Mouse (Mus musculus): ENCODE data around the gene Pigc. TPM values are rescaled to one million over a fixed set of nuclear protein-coding genes. Genes with fewer than 3 reads are reported as not detected.

Pigc gene
- polyA plus RNA-seq, 1 experiment: 16.6 TPM

- WGBS: 38% methylated on average over 16 of the region's 16 CpGs
- peaks cover 12% of the 10 kb centered on the region; the same call in 1 of the 2 replicates for H3K4me1 ChIP-seq (ENCODE audit: control insufficient read depth, insufficient read depth, low read length)
- TF ChIP-seq POLR2A (IDR thresholded peaks at IDR 0.05; ENCODE audit: low read depth, low read length) (no peak), CTCF (conservative IDR thresholded peaks at IDR 0.05; ENCODE audit: insufficient read depth, insufficient read length, low read depth, low read length) (peak; percentile 41)
- DNase-seq: peak; percentile 90
- H3K27ac ChIP-seq (ENCODE audit: insufficient read depth, low read depth, low read length): no peak overlapping the region
- H3K27me3 ChIP-seq (replicated peaks; ENCODE audit: control insufficient read depth, insufficient read depth, low read length): no peaks in the 10 kb centered on the region
- H3K36me3 ChIP-seq (ENCODE audit: control insufficient read depth, insufficient read depth, low read length): no peaks in the 10 kb centered on the region
- H3K4me3 ChIP-seq (ENCODE audit: insufficient read depth, low read depth, low read length): no peak overlapping the region
Measured at GRCm38 (mm10) chr1:161976255-161977182, 7.5 kb downstream of the Pigc start.

- TF ChIP-seq POLR2A (IDR thresholded peaks at IDR 0.05; ENCODE audit: low read depth, low read length) (no peak), CTCF (conservative IDR thresholded peaks at IDR 0.05; ENCODE audit: insufficient read depth, insufficient read length, low read depth, low read length) (no peak)
- 70% methylated on average over 4 of the region's 4 CpGs for WGBS
- no peaks in the 10 kb centered on the region for H3K27me3 ChIP-seq (replicated peaks; ENCODE audit: control insufficient read depth, insufficient read depth, low read length)
- DNase-seq: no peak
- no peak overlapping the region for H3K4me3 ChIP-seq (ENCODE audit: insufficient read depth, low read depth, low read length)
- H3K27ac ChIP-seq (ENCODE audit: insufficient read depth, low read depth, low read length): no peak overlapping the region
- H3K4me1 ChIP-seq (ENCODE audit: control insufficient read depth, insufficient read depth, low read length): peaks cover 12% of the 10 kb centered on the region; the same call in 1 of the 2 replicates
- no peaks in the 10 kb centered on the region for H3K36me3 ChIP-seq (ENCODE audit: control insufficient read depth, insufficient read depth, low read length)
Measured at GRCm38 (mm10) chr1:161977331-161977730, 8.3 kb downstream of the Pigc start.

GRCm38 (mm10) chr1:161978173-161978700 is 9.3 kb downstream of the Pigc start:
- Histone ChIP-seq H3K36me3 (ENCODE audit: control insufficient read depth, insufficient read depth, low read length) (no peaks in the 10 kb centered on the region), H3K27me3 (replicated peaks; ENCODE audit: control insufficient read depth, insufficient read depth, low read length) (no peaks in the 10 kb centered on the region), H3K4me3 (ENCODE audit: insufficient read depth, low read depth, low read length) (no peak overlapping the region), H3K27ac (ENCODE audit: insufficient read depth, low read depth, low read length) (no peak overlapping the region), H3K4me1 (ENCODE audit: control insufficient read depth, insufficient read depth, low read length) (peaks cover 12% of the 10 kb centered on the region; the same call in 1 of the 2 replicates)
- no peak for DNase-seq
- TF ChIP-seq POLR2A (IDR thresholded peaks at IDR 0.05; ENCODE audit: low read depth, low read length) (no peak), CTCF (conservative IDR thresholded peaks at IDR 0.05; ENCODE audit: insufficient read depth, insufficient read length, low read depth, low read length) (no peak)
- whole genome bisulfite sequencing: 89% methylated on average over 5 of the region's 5 CpGs

GRCm38 (mm10) chr1:161979536-161979935 is 10.6 kb downstream of the Pigc start, which contains the start of gene 4930558K02Rik:
Gene 4930558K02Rik (minus strand): TSS chr1:161979636.
- peaks cover 9% of the 10 kb centered on the region; the same call in 1 of the 2 replicates for H3K4me1 ChIP-seq (ENCODE audit: control insufficient read depth, insufficient read depth, low read length)
- whole genome bisulfite sequencing: 69% methylated on average over 1 of the region's 1 CpGs
- DNase-seq: no peak
- H3K27ac ChIP-seq (ENCODE audit: insufficient read depth, low read depth, low read length): no peak within 1 kb of the TSS
- H3K4me3 ChIP-seq (ENCODE audit: insufficient read depth, low read depth, low read length): no peak within 1 kb of the TSS
- no peak for TF ChIP-seq CTCF (conservative IDR thresholded peaks at IDR 0.05; ENCODE audit: insufficient read depth, insufficient read length, low read depth, low read length)
- TF ChIP-seq POLR2A (IDR thresholded peaks at IDR 0.05; ENCODE audit: low read depth, low read length): no peak
- H3K36me3 ChIP-seq (ENCODE audit: control insufficient read depth, insufficient read depth, low read length): no peaks in the 10 kb centered on the region
- H3K27me3 ChIP-seq (replicated peaks; ENCODE audit: control insufficient read depth, insufficient read depth, low read length): no peaks in the 10 kb centered on the region

DNA sequence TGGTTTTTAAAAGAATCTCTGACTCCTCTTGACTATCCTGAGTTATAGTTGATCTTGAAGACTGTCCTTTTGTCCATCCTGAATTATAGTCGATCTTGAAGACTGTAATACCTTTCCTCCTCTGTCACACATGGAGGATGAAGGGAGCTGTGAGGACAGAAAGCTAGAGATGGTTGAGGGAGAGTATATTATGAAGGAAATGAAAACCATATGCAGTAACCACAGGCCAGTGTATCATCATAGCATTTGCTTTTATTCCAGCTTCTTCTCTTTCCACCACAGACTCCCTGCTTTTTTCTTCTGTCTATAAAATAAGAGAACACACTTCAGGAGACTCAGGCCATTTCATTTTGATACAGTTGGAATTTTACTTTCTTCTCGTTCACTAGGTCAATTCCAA is 11.1 kb downstream of the Pigc start:
- TF ChIP-seq POLR2A (IDR thresholded peaks at IDR 0.05; ENCODE audit: low read depth, low read length) (no peak), CTCF (conservative IDR thresholded peaks at IDR 0.05; ENCODE audit: insufficient read depth, insufficient read length, low read depth, low read length) (no peak)
- Histone ChIP-seq H3K4me3 (ENCODE audit: insufficient read depth, low read depth, low read length) (no peak overlapping the region), H3K36me3 (ENCODE audit: control insufficient read depth, insufficient read depth, low read length) (no peaks in the 10 kb centered on the region), H3K4me1 (ENCODE audit: control insufficient read depth, insufficient read depth, low read length) (peaks cover 9% of the 10 kb centered on the region; the same call in 1 of the 2 replicates), H3K27ac (ENCODE audit: insufficient read depth, low read depth, low read length) (no peak overlapping the region), H3K27me3 (replicated peaks; ENCODE audit: control insufficient read depth, insufficient read depth, low read length) (no peaks in the 10 kb centered on the region)
- WGBS: 78% methylated on average over 2 of the region's 2 CpGs
- DNase-seq: no peak

DNA sequence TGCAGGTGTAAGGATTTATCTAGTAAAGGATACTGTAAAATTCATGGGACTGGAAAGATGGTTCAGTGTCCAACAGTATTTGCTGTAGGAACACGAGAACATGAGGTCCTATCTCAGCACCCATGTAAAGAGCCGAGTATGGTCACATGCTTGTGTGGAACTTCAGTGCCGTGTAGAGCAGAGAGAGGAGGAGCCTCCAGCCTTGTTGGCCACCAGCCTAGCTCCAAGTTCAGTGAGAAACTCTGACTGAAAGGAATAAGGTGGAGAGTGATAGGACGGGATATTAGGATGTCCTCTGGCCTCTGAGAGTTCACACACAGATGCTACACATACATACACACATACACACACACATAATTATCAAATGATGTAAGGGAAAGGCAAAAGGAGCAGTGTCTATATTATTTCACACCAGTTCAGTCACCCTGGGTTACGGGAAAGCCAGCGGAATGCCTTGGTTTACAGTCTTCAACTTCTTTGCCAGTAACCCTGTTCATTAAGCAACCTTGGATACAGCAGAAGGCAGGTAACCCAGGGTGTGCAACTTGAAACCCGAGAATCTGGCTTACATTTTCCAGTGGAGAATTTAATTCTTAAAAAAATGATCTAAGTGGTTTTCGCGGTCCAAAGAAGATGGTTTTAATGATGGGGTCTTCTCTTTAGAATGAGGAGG is 11.8 kb downstream of the Pigc start:
- Histone ChIP-seq H3K27me3 (replicated peaks; ENCODE audit: control insufficient read depth, insufficient read depth, low read length) (no peaks in the 10 kb centered on the region), H3K27ac (ENCODE audit: insufficient read depth, low read depth, low read length) (no peak overlapping the region), H3K36me3 (ENCODE audit: control insufficient read depth, insufficient read depth, low read length) (no peaks in the 10 kb centered on the region), H3K4me3 (ENCODE audit: insufficient read depth, low read depth, low read length) (no peak overlapping the region), H3K4me1 (ENCODE audit: control insufficient read depth, insufficient read depth, low read length) (peaks cover 9% of the 10 kb centered on the region; the same call in 1 of the 2 replicates)
- 68% methylated on average over 9 of the region's 9 CpGs for WGBS
- TF ChIP-seq POLR2A (IDR thresholded peaks at IDR 0.05; ENCODE audit: low read depth, low read length): no peak
- TF ChIP-seq CTCF (conservative IDR thresholded peaks at IDR 0.05; ENCODE audit: insufficient read depth, insufficient read length, low read depth, low read length): no peak
- DNase-seq: peak; percentile 52

All from kidney, adult 2 months (tissue).